Mouse (Mus musculus) embryonic stem cell, embryonic (primary cell): ENCODE data around the gene Ostf1.

ENCODE experiments used
- CTCF ChIA-PET, 4 experiments: fragments of 300-600 bp in 2 of 4; fragments of 350-600 bp in 2 of 4; sonication (Branson Sonifier 250); formaldehyde crosslinking; loops; one replicate each; lab custom pipeline; 2022; ENCODE audit warnings: inconsistent platforms in 2 of 4; lab: Charles Lee
- POLR2A ChIA-PET, 4 experiments: fragments of 300-600 bp in 2 of 4; fragments of 350-600 bp in 2 of 4; sonication (Branson Sonifier 250); formaldehyde crosslinking; loops; one replicate each; lab custom pipeline; 2022; ENCODE audit warnings: antibody characterized with exemption in 4 of 4, inconsistent platforms in 1 of 4; lab: Charles Lee

Ostf1 gene

DNA sequence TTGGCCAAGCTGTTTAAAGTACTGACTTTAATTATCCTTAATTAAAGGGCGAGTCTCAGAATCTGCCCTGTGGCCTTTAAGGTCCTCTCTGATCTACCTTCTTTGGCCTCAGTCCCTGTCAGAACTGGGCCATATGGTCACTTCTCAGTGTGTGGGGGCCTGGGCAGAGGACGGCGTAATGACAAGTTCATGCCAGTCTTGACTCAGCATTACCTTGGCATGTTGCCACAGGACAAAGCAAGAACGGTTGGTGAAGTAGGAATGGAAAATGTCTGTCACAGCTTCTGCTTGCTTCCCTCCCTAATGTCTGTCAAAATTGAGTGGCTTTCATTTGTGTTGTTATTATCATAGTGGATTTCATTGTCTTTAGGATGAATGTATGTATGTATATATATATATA is 21.0 kb upstream of the Ostf1 start:
- CTCF ChIA-PET: interaction anchor here in 1 of 4 experiments (1.4 kb wide), 1 partner anchor 13 kb away, joined by 4 read pairs; no protein-coding TSS in a partner anchor
- POLR2A ChIA-PET: interaction anchor here in 1 of 4 experiments (0.6 to 4.8 kb wide), 2 partner anchors 19 to 1062 kb away, joined by 3 to 56 read pairs; partner anchors contain the start of gene Carnmt1

DNA sequence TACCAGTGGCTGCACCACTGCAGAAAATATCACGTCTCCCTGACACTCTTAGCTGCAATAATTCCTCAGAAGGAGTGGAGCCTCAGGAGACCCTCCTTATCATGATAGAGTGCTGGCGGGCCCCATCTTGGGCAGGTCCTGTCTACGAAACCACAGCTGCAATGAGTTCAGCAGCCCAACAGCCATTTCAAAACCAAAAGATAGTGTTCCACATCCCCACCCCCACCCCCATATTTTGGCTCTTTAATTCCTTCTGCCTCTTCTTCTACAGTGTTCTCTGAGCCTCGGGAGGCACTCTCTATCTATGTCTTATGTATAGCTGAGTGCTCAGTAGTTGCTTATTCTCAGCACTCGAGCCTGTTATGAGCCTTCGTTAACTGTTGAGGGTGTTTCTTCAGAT is 18.9 kb upstream of the Ostf1 start:
- POLR2A ChIA-PET: interaction anchor here in 2 of 4 experiments (0.5 to 1.9 kb wide), 8 partner anchors 10 to 43 kb away, joined by 3 to 10 read pairs (median 4); partner anchors contain the start of genes Carnmt1 (in 2 of the 2), Nmrk1 (in 1 of the 2) and Ostf1 (in 1 of the 2)
- CTCF ChIA-PET: interaction anchor here in 1 of 4 experiments (1.5 kb wide), 1 partner anchor 11 kb away, joined by 5 read pairs; no protein-coding TSS in a partner anchor

GRCm38 (mm10) chr19:18649955-18650354 is 18.3 kb upstream of the Ostf1 start:
- ChIA-PET CTCF (interaction anchor here in 2 of 4 experiments (1.5 to 1.7 kb wide), 1 partner anchor 10 kb away, joined by 5 to 7 read pairs; no protein-coding TSS in a partner anchor), POLR2A (interaction anchor here in 2 of 4 experiments (0.7 to 1.9 kb wide), 6 partner anchors 10 to 43 kb away, joined by 3 to 10 read pairs (median 4); partner anchors contain the start of gene Carnmt1 (in 2 of the 2))

GRCm38 (mm10) chr19:18648558-18648945 is 16.9 kb upstream of the Ostf1 start:
- POLR2A ChIA-PET: interaction anchor here in 2 of 4 experiments (1.0 to 1.4 kb wide), 6 partner anchors 10 to 31 kb away, joined by 3 to 5 read pairs (median 4); partner anchors contain the start of genes Nmrk1 (in 2 of the 2) and Ostf1 (in 2 of the 2)

GRCm38 (mm10) chr19:18647775-18648557 is 16.3 kb upstream of the Ostf1 start:
- ChIA-PET CTCF (interaction anchor here in 3 of 4 experiments (1.0 to 1.7 kb wide), 2 partner anchors 8 kb away, joined by 4 to 7 read pairs (median 5); no protein-coding TSS in a partner anchor), POLR2A (interaction anchor here in 2 of 4 experiments (1.0 to 5.9 kb wide), 6 partner anchors 10 to 40 kb away, joined by 3 to 40 read pairs (median 4); partner anchors contain the start of genes Nmrk1 (in 2 of the 2) and Ostf1 (in 2 of the 2))

More at GRCm38 (mm10) chr19:18648558-18648945, 16.9 kb upstream of the Ostf1 start:
- CTCF ChIA-PET: interaction anchor here in 3 of 4 experiments (1.0 to 1.7 kb wide), 2 partner anchors 9 kb away, joined by 4 to 7 read pairs (median 5); no protein-coding TSS in a partner anchor

GRCm38 (mm10) chr19:18646853-18647420 is 15.3 kb upstream of the Ostf1 start:
- ChIA-PET CTCF (interaction anchor here (0.6 to 2.1 kb wide), 5 partner anchors 14 to 177 kb away, joined by 3 to 7 read pairs (median 3); partner anchors contain the start of gene Carnmt1 (in 1 of the 4)), POLR2A (interaction anchor here in 2 of 4 experiments (0.7 to 5.9 kb wide), 21 partner anchors 9 to 83 kb away, joined by 3 to 40 read pairs (median 5); partner anchors contain the start of genes Carnmt1 (in 2 of the 2), Nmrk1 (in 2 of the 2), Ostf1 (in 2 of the 2) and D030056L22Rik (in 1 of the 2))

GRCm38 (mm10) chr19:18646397-18646796 is 14.8 kb upstream of the Ostf1 start:
- POLR2A ChIA-PET: interaction anchor here in 3 of 4 experiments (0.7 to 5.9 kb wide), 23 partner anchors 8 to 73 kb away, joined by 3 to 40 read pairs (median 5); partner anchors contain the start of genes Carnmt1 (in 3 of the 3), Nmrk1 (in 2 of the 3), Ostf1 (in 2 of the 3) and D030056L22Rik (in 1 of the 3)
- CTCF ChIA-PET: interaction anchor here (0.8 to 2.1 kb wide), 4 partner anchors 15 to 178 kb away, joined by 3 to 7 read pairs (median 3); partner anchors contain the start of gene Carnmt1 (in 1 of the 4)

DNA sequence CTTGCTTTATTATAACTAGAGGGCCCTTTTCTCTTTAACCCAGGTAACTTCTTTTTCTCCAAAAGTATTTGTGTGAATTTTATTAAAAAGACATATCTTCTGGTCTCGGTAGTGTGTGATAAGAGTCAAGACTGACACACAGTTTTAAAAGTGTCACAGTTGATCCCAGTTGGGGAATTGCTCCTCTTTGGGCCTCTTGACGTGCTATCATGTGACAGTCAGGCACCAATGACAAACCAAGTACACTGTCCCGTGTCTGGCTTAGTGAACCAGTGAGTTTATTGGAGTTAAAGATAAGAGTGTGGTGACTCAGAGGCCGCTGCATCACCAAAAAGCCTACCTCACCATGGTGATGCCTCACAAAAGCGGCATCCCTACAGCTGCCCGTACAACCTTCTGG is 12.5 kb upstream of the Ostf1 start:
- ChIA-PET POLR2A (interaction anchor here in 2 of 4 experiments (1.1 to 5.9 kb wide), 5 partner anchors 11 to 54 kb away, joined by 3 to 40 read pairs (median 4); partner anchors contain the start of genes Nmrk1 (in 1 of the 2) and Ostf1 (in 1 of the 2)), CTCF (no interaction called here)

DNA sequence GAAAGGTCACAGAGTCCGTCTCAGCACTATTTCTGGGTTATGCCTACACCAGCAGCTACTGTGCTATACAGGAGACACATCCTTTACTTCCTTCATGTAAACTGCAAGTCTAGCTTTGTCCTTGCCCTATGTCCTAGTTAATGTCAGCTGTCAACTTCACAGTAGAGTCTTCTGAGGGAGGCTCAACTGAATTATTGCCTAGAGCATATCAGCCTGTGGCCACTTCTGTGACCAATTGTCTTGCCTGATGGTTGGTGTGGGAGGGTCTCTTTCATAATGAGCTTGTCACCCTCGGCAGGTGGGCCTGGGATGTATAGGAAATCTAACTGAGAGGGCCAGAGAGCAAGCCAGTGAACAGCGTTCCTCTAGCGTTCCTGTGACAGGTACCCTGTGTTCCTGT is 11.8 kb upstream of the Ostf1 start:
- ChIA-PET POLR2A (interaction anchor here in 3 of 4 experiments (0.7 to 5.9 kb wide), 7 partner anchors 11 to 53 kb away, joined by 3 to 40 read pairs (median 4); partner anchors contain the start of genes Nmrk1 (in 1 of the 3) and Ostf1 (in 1 of the 3)), CTCF (no interaction called here)

- ChIA-PET POLR2A (interaction anchor here in 2 of 4 experiments (0.6 to 5.8 kb wide), 6 partner anchors 9 to 54 kb away, joined by 3 to 42 read pairs (median 4); no protein-coding TSS in a partner anchor), CTCF (interaction anchor here in 1 of 4 experiments (0.7 kb wide), 1 partner anchor 41 kb away, joined by 4 read pairs; no protein-coding TSS in a partner anchor)
Observed at GRCm38 (mm10) chr19:18641001-18641400, 9.4 kb upstream of the Ostf1 start.

- ChIA-PET POLR2A (interaction anchor here (0.5 to 5.8 kb wide), 21 partner anchors 8 to 72 kb away, joined by 3 to 42 read pairs (median 4); partner anchors contain the start of genes Nmrk1 (in 2 of the 4), Ostf1 (in 2 of the 4) and Carnmt1 (in 1 of the 4)), CTCF (interaction anchor here (0.5 to 1.6 kb wide), 43 partner anchors 9 to 198 kb away, joined by 3 to 11 read pairs (median 3); partner anchors contain the start of genes Carnmt1 (in 2 of the 4) and Trpm6 (in 1 of the 4))
Observed at GRCm38 (mm10) chr19:18639552-18639951, 7.9 kb upstream of the Ostf1 start.

DNA sequence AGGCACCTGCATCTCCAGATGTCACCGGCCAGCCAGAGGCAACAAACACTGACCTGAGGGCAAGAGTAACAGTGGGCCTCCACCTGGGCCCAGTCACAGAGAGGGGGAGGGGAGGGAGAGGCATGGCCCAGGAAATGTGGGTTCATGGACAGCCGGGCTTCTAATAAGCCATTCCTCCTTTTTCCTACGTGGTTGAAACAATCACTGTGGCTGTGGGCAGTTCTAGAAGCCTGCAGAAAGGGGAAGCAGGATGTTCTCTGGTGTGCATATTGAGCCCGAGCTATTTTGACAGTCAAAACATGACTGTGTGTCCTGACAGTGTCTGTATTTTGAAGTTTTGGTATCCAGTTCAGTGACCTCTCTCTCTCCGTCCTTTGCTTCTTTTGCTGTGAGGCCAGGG is 7.3 kb upstream of the Ostf1 start:
- CTCF ChIA-PET: interaction anchor here (0.5 to 1.6 kb wide), 37 partner anchors 8 to 199 kb away, joined by 3 to 11 read pairs (median 4); partner anchors contain the start of genes Carnmt1 (in 2 of the 4) and Trpm6 (in 1 of the 4)
- POLR2A ChIA-PET: interaction anchor here (0.6 to 5.8 kb wide), 23 partner anchors 8 to 71 kb away, joined by 3 to 42 read pairs (median 4); partner anchors contain the start of genes Carnmt1 (in 2 of the 4), Nmrk1 (in 1 of the 4) and Ostf1 (in 1 of the 4)

DNA sequence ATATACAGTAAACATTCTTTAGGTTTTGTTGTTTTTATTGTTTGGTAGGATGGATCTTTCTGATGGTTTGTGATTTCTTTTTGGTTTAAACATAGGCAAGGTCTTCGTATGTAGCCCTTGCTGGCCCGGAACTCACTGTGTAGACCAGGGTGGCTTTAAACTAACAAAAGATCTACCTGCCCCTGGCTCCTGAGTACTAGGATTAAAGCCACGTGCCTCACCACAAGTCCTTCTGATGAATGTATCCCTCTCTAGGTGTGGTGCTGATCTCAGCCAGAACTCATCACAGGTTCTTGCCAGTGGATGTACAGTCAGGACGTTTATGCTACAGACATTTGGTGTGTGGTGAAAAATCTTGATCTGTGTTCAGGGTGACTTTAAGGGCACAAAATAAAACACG is 6.3 kb upstream of the Ostf1 start:
- ChIA-PET POLR2A (interaction anchor here in 3 of 4 experiments (0.6 to 5.8 kb wide), 16 partner anchors 8 to 79 kb away, joined by 3 to 42 read pairs (median 4); partner anchors contain the start of gene Carnmt1 (in 2 of the 3)), CTCF (interaction anchor here in 2 of 4 experiments (0.6 to 0.7 kb wide), 2 partner anchors 21 to 30 kb away, joined by 3 read pairs; no protein-coding TSS in a partner anchor)

DNA sequence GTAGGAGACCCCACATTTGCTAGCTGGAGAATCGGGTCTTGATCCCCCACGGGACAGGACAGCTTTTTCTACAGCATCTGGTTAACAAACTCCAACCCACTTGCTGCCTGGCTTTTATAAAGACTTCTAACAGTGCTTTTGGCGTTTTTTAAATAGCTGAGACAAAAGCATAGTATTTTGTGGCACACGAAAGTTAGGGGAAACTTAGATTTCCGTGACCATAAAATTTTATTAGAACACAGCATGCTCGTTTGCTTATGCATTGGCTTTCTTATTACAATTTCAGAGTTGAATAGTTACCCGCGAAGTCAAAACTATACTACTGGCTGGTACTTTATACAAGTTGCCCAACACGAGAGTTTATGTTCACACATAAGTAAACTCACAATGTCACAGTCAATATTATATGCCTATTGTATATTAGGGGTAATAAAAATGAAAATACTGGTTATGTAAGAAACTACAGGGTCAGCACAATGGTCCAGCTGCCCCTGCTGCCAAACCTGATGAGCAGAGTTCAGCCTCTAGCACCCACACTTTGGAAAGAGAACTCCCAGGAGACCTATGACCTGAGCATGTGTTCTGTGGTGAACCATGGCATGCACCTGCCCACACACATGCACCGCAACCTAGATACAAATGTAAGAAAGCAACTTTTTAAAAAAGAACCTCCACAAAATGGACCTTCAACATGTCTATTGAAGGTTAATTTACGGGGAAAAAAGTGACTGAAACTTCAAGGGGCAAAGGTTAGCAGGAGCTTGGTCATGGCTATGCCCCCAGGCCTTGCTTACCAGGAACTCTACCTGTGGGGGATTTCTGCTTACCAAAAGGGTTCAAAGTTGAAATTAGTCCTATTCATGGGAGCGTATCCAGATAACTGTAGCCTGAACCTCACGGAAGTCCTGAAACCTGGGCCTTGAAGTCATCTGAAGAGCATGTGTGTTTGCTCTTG is 885 bp upstream of the Ostf1 start:
- CTCF ChIA-PET: interaction anchor here in 1 of 4 experiments (1.3 kb wide), 1 partner anchor 86 kb away, joined by 3 read pairs; no protein-coding TSS in a partner anchor
- POLR2A ChIA-PET: interaction anchor here (0.6 to 16.2 kb wide), 61 partner anchors 7 to 205 kb away, joined by 3 to 547 read pairs (median 5); partner anchors contain the start of genes Carnmt1 (in 4 of the 4) and D030056L22Rik (in 1 of the 4)

DNA sequence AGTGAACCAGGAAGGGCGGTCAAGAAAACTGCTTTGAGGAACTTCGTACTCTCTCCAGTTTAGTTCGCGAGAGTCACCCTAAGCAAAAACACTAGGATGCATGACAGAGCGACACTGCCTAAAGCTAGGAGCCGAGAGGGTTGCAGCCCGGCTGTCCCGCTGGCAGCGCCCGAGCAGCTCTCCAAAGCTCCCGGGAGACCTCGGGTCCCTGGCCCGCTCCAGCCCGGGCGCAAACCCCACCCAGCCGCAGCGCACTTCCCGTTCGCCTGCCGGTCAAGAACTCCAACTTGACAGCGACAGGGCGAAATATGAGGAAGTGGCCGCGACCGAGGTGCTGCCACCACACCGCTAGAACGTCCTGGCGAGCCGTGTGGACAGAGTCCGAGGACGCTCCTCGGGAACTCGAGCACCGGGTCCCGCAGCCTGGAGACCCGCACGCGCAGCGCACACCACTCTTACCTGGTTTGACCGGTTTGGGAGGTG is 421 bp downstream of the Ostf1 start:
- POLR2A ChIA-PET: interaction anchor here (0.6 to 16.2 kb wide), 63 partner anchors 8 to 131 kb away, joined by 3 to 547 read pairs (median 6); partner anchors contain the start of genes Carnmt1 (in 4 of the 4) and D030056L22Rik (in 1 of the 4)
- CTCF ChIA-PET: interaction anchor here in 2 of 4 experiments (0.7 to 1.3 kb wide), 4 partner anchors 8 to 142 kb away, joined by 3 to 6 read pairs (median 3); no protein-coding TSS in a partner anchor
